ENCODE assay signal across 12 mouse cellular contexts in the genomic region with DNA sequence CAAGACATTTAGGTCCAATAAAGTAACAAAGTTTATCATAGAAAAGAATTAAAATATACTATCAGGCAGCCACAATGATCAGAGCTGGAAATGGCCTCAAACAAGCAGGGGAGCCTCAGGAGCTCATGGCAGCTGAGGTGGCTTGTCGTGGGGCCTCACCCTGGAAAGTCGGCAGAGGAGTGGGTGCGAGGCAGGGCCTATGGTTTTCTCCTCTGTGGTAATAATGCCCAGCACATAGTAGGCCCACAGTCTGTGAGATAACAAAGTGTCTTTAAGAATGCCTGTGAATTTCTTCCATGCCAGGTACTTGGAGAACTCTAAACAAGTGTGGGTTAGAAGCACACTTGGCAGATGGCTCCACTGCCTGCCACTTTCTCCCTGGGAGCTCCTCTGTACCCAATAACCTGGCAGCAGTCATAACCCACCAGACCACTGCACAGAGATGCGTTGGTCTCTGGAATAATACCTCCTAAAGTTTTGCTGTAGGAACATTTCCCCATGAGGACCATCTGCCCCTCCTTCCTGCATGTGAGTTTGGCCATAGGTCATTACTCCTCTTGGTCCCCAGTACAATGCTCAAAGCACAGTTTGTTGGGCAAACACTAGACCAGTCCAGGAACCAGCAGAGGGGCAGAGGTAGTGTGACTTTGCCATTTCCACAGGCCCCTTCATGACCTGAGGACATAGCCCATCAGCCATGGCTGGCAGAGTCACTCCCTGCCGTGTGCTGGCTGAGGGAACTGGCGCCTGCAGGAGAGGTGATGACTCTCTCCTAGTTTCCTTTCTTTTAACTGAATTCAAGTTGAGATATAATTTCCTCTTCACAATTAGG. TPM values are rescaled to one million over a fixed set of nuclear protein-coding genes. Genes with fewer than 3 reads are reported as not detected.
A peak's percentile ranks its signal among the peaks of the same experiment; 100 is the strongest.
DNase-seq lines count a peak whose midpoint lies in the region; ATAC-seq and TF ChIP-seq lines count a peak whose summit lies in the region.
"Had no signal": no experiment of that assay in that cellular context is flagged by ENCODE, and none has a peak within 500 bp of the region (broad histone marks: within the 10 kb centered on the region; RNA-seq: fewer than 3 reads in every experiment).

No protein-coding gene starts in this region.

- H3K27me3 ChIP-seq in heart, embryonic 13.5 days (replicated peaks), result no peaks in the 10 kb centered on the region
- H3K27me3 ChIP-seq in Patski, result no peaks in the 10 kb centered on the region
- no peaks in the 10 kb centered on the region for H3K27me3 ChIP-seq in heart, embryonic 15.5 days
- no peaks in the 10 kb centered on the region for H3K27me3 ChIP-seq in liver, postnatal 0 days (ENCODE audit: insufficient read depth, low read length)
- H3K27me3 ChIP-seq: embryonic facial prominence, embryonic 15.5 days had no signal

- H3K36me3 ChIP-seq in heart, embryonic 13.5 days, result no peaks in the 10 kb centered on the region
- H3K36me3 ChIP-seq in heart, embryonic 15.5 days, result no peaks in the 10 kb centered on the region
- H3K36me3 ChIP-seq in liver, postnatal 0 days (replicated peaks; ENCODE audit: insufficient read depth, low read length), result no peaks in the 10 kb centered on the region
- H3K36me3 ChIP-seq: embryonic facial prominence, embryonic 15.5 days; neural tube, embryonic 12.5 days had no signal

- H3K4me3 ChIP-seq in heart, embryonic 13.5 days, result no peak overlapping the region
- no peak overlapping the region for H3K4me3 ChIP-seq in heart, embryonic 15.5 days
- H3K4me3 ChIP-seq in liver, postnatal 0 days (ENCODE audit: low read depth, low read length), result no peak overlapping the region
- H3K4me3 ChIP-seq: embryonic facial prominence, embryonic 15.5 days; neural tube, embryonic 12.5 days had no signal

- no peak for TF ChIP-seq EP300 in liver, postnatal 0 days (IDR thresholded peaks at IDR 0.05; ENCODE audit: low read depth)

- no peak for ATAC-seq in heart, embryonic 13.5 days (ENCODE audit: extremely low read depth, insufficient number of reproducible peaks, low FRiP score, low TSS enrichment)
- ATAC-seq in Patski, result peak; percentile 10
- no peak for ATAC-seq in heart, embryonic 15.5 days (replicated peaks; ENCODE audit: insufficient number of reproducible peaks, insufficient read depth, low FRiP score, low read depth)
- ATAC-seq in liver, postnatal 0 days, result peak; percentile 8; the same call in 1 of the 2 replicates

- POLR2A ChIA-PET in Patski (lab: Charles Lee), result interaction anchor here (0.8 kb wide), 1 partner anchor 9 kb away, joined by 3 read pairs; no protein-coding TSS in a partner anchor

- H3K27ac ChIP-seq in heart, embryonic 13.5 days (replicated peaks), result peak overlapping the region; percentile 83
- peak overlapping the region; percentile 83 for H3K27ac ChIP-seq in heart, embryonic 15.5 days
- peak overlapping the region; percentile 82 for H3K27ac ChIP-seq in liver, postnatal 0 days (ENCODE audit: low read depth)
- H3K27ac ChIP-seq: embryonic facial prominence, embryonic 15.5 days; neural tube, embryonic 12.5 days had no signal

- H3K9me3 ChIP-seq in heart, embryonic 13.5 days, result no peaks in the 10 kb centered on the region
- no peaks in the 10 kb centered on the region for H3K9me3 ChIP-seq in heart, embryonic 15.5 days (replicated peaks)
- H3K9me3 ChIP-seq in liver, postnatal 0 days (ENCODE audit: low read length), result no peaks in the 10 kb centered on the region
- H3K9me3 ChIP-seq: embryonic facial prominence, embryonic 15.5 days; neural tube, embryonic 12.5 days had no signal

- H3K4me1 ChIP-seq in heart, embryonic 13.5 days, result peaks cover 65% of the 10 kb centered on the region
- peaks cover 54% of the 10 kb centered on the region for H3K4me1 ChIP-seq in heart, embryonic 15.5 days (replicated peaks)
- peaks cover 61% of the 10 kb centered on the region for H3K4me1 ChIP-seq in liver, postnatal 0 days (ENCODE audit: insufficient read depth)
- H3K4me1 ChIP-seq: neural tube, embryonic 12.5 days had no signal

- DNase-seq in heart, postnatal 4 days, result no peak
- no peak for DNase-seq in Patski (ENCODE audit: low read depth, low spot score)
- no peak for DNase-seq in liver, postnatal 0 days
- no peak for DNase-seq in right cerebral cortex, postnatal 14 days
- DNase-seq in testis, postnatal 10 days (ENCODE audit: low spot score), result no peak
- DNase-seq: kidney, postnatal 10 days; spleen, adult 18-20 months had no signal

- H3K9ac ChIP-seq in heart, embryonic 13.5 days, result peak overlapping the region; percentile 48
- no peak overlapping the region for H3K9ac ChIP-seq in heart, embryonic 15.5 days
- H3K9ac ChIP-seq in liver, postnatal 0 days (replicated peaks), result peak overlapping the region; percentile 53
- H3K9ac ChIP-seq: embryonic facial prominence, embryonic 15.5 days; neural tube, embryonic 12.5 days had no signal

- in situ Hi-C loops in Patski (cut with MboI; ENCODE audit: low pct_unique_long_range_greater_than_20kb), result no loop called here

- H3K4me2 ChIP-seq in heart, embryonic 13.5 days, result peak overlapping the region; percentile 16; the same call in 1 of the 2 replicates
- no peak overlapping the region for H3K4me2 ChIP-seq in heart, embryonic 15.5 days
- H3K4me2 ChIP-seq in liver, postnatal 0 days (ENCODE audit: low read depth, low read length), result peak overlapping the region; percentile 48; the same call in 1 of the 2 replicates
- H3K4me2 ChIP-seq: embryonic facial prominence, embryonic 15.5 days; midbrain, embryonic 11.5 days; neural tube, embryonic 12.5 days had no signal

- CTCF ChIA-PET in Patski (lab: Charles Lee), result no interaction called here

- TF ChIP-seq CTCF in Patski (IDR thresholded peaks at IDR 0.05), result no peak
- no peak for TF ChIP-seq CTCF in liver, postnatal 0 days (IDR thresholded peaks at IDR 0.05; ENCODE audit: low read depth)

- WGBS in heart, embryonic 13.5 days, result 73% methylated on average over 6 of the region's 6 CpGs
- 84% methylated on average over 6 of the region's 6 CpGs for whole genome bisulfite sequencing in heart, embryonic 15.5 days
- 66% methylated on average over 6 of the region's 6 CpGs for WGBS in liver, postnatal 0 days (ENCODE audit: insufficient replicate concordance)

RNA-seq across cellular contexts. Expression of a gene that starts 47.6 kb away (rescaled TPM):
- polyA plus RNA-seq in heart, embryonic 13.5 days (2015; fragmentation: Nextera tagmentation; extraction: Ambion mirVana), result 103 and 121 TPM in 2 replicates
- total RNA-seq in heart, postnatal 4 days (2021), result 100 to 1,000 TPM; 109 to 115 TPM
- polyA plus RNA-seq in Patski (2021), result 287 TPM
- polyA plus RNA-seq in heart, embryonic 15.5 days (2015; fragmentation: Nextera tagmentation; extraction: Ambion mirVana), result 75.0 and 92.0 TPM in 2 replicates
- polyA plus RNA-seq in liver, postnatal 0 days (2015; fragmentation: Nextera tagmentation; extraction: Ambion mirVana), result 34.4 and 35.0 TPM in 2 replicates

RNA-seq across cellular contexts. Expression of a gene that starts 48.3 kb away (rescaled TPM):
- polyA plus RNA-seq in heart, embryonic 13.5 days (2015; fragmentation: Nextera tagmentation; extraction: Ambion mirVana), result 32.8 and 33.1 TPM in 2 replicates
- total RNA-seq in heart, postnatal 4 days (2021), result 10 to 100 TPM; 66.9 to 69.5 TPM
- polyA plus RNA-seq in Patski (2021), result 465 TPM
- 30.8 and 38.1 TPM in 2 replicates for polyA plus RNA-seq in heart, embryonic 15.5 days (2015; fragmentation: Nextera tagmentation; extraction: Ambion mirVana)
- polyA plus RNA-seq in liver, postnatal 0 days (2015; fragmentation: Nextera tagmentation; extraction: Ambion mirVana), result 13.4 and 14.2 TPM in 2 replicates

Comparison
In these comparisons a context has a peak if more than half of its experiments do, and no peak if none do; other contexts are left out.
1. ATAC-seq: peak in Patski (single experiment) and liver, postnatal 0 days (single experiment); none in heart, embryonic 13.5 days (single experiment) and heart, embryonic 15.5 days (single experiment).
2. RNA of a gene that starts 48.3 kb away (polyA plus RNA-seq): 465 TPM in Patski (single experiment); 32.8 to 33.1 TPM in heart, embryonic 13.5 days, 30.8 to 38.1 TPM in heart, embryonic 15.5 days and 13.4 to 14.2 TPM in liver, postnatal 0 days; every median in the first group is over 10 times any median in the second.
3. Peak in every context shown above with its lines, with median percentiles within 50 percentile points of each other: H3K27ac ChIP-seq.